Mouse (Mus musculus): ENCODE data around the gene Treh.

The Treh gene

GRCm38 (mm10) chr9:44717822-44718242 is 44.8 kb downstream of the Treh start:
- peak; percentile 86 for DNase-seq

GRCm38 (mm10) chr9:44718937-44719631 is 46.1 kb downstream of the Treh start:
- no peak for DNase-seq

- DNase-seq = no peak
Measured at GRCm38 (mm10) chr9:44719632-44720357, 46.8 kb downstream of the Treh start.

GRCm38 (mm10) chr9:44720358-44721153 is 47.5 kb downstream of the Treh start:
- DNase-seq = peak; percentile 23

GRCm38 (mm10) chr9:44721154-44721876 is 48.3 kb downstream of the Treh start:
- peak; percentile 89 for DNase-seq

- no peak for DNase-seq
Measured at GRCm38 (mm10) chr9:44721877-44722186, 48.8 kb downstream of the Treh start.

GRCm38 (mm10) chr9:44722575-44722974 is 49.5 kb downstream of the Treh start:
- no peak for DNase-seq

- DNase-seq = no peak
Measured at GRCm38 (mm10) chr9:44723008-44723407, 50.0 kb downstream of the Treh start.

- DNase-seq = peak; percentile 26
Measured at GRCm38 (mm10) chr9:44723521-44724041, 50.5 kb downstream of the Treh start.

- DNase-seq = no peak
Measured at GRCm38 (mm10) chr9:44724223-44724622, 51.2 kb downstream of the Treh start.

- DNase-seq = no peak
Measured at GRCm38 (mm10) chr9:44724665-44725064, 51.6 kb downstream of the Treh start.

GRCm38 (mm10) chr9:44726431-44727146 is 53.6 kb downstream of the Treh start:
- peak; percentile 74 for DNase-seq

- no peak for DNase-seq
Measured at GRCm38 (mm10) chr9:44727441-44727840, 54.4 kb downstream of the Treh start.

- DNase-seq = no peak
Measured at GRCm38 (mm10) chr9:44732130-44732549, 59.1 kb downstream of the Treh start.

- peak; percentile 31 for DNase-seq
Measured at GRCm38 (mm10) chr9:44732921-44733530, 60.0 kb downstream of the Treh start.

GRCm38 (mm10) chr9:44733671-44734523 is 60.9 kb downstream of the Treh start:
- peak; percentile 61 for DNase-seq

GRCm38 (mm10) chr9:44734524-44735494 is 61.8 kb downstream of the Treh start, which contains the start of gene Phldb1:
Gene Phldb1, minus strand, starts transcription at chr9:44735198.
- DNase-seq = peak; percentile 72

- DNase-seq = peak; percentile 43
Measured at GRCm38 (mm10) chr9:44735886-44736285, 62.9 kb downstream of the Treh start.
